Mouse (Mus musculus): ENCODE results near the gene Gm49361. TPM values are rescaled to one million over a fixed set of nuclear protein-coding genes. Genes with fewer than 3 reads are reported as not detected.

The Gm49361 gene
- total and polyA plus RNA-seq, 2 experiments from 2014 or later = not detected

GRCm38 (mm10) chr14:57772157-57772815, 26.4 kb upstream of the Gm49361 start:
- no peak overlapping the region for H3K4me2 ChIP-seq (ENCODE audit: low read depth, low read length)
- DNase-seq (ENCODE audit: low spot score) = no peak
- TF ChIP-seq EP300 (IDR thresholded peaks at IDR 0.05; ENCODE audit: low read depth) (no peak), CTCF (IDR thresholded peaks at IDR 0.05; ENCODE audit: low read depth) (no peak)
- ATAC-seq (ENCODE audit: insufficient read depth, low read depth) = no peak
- WGBS = 60% methylated on average over 6 of the region's 6 CpGs
- no peaks in the 10 kb centered on the region for H3K36me3 ChIP-seq (replicated peaks; ENCODE audit: control insufficient read depth, insufficient read depth, low read length)
- no peaks in the 10 kb centered on the region for H3K9me3 ChIP-seq (replicated peaks; ENCODE audit: control insufficient read depth, low read length)
- H3K27ac ChIP-seq (ENCODE audit: low read depth) = no peak overlapping the region
- H3K27me3 ChIP-seq (ENCODE audit: control insufficient read depth, insufficient read depth, low read length) = no peaks in the 10 kb centered on the region
- no peak overlapping the region for H3K9ac ChIP-seq (replicated peaks; ENCODE audit: low read depth, low read length)
- no peak overlapping the region for H3K4me3 ChIP-seq (ENCODE audit: low read depth, low read length)
- no peaks in the 10 kb centered on the region for H3K4me1 ChIP-seq (ENCODE audit: control insufficient read depth, insufficient read depth)

DNA sequence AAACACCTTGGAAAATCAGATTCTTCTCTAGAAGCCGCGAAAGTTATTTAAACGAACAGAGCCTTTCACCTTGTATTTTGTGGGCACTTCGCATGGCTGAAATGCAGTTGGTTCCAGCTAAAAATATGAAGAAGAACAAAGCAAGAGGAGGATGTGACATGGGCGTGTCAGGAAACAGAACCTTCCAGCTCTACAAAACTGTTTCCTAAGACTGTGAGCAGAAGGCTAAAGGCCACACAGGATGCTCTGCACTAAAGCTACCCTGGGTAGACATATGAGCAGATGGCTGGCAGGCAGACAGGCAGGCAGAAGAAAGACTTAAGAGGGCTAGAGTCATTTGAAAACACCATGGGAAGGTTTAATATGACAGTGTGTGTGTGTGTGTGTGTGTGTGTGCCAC, 23.2 kb upstream of the Gm49361 start:
- ATAC-seq (ENCODE audit: insufficient read depth, low read depth) (no peak), DNase-seq (ENCODE audit: low spot score) (no peak)
- TF ChIP-seq CTCF (IDR thresholded peaks at IDR 0.05; ENCODE audit: low read depth) (no peak), EP300 (IDR thresholded peaks at IDR 0.05; ENCODE audit: low read depth) (no peak)
- Histone ChIP-seq H3K9me3 (replicated peaks; ENCODE audit: control insufficient read depth, low read length) (no peaks in the 10 kb centered on the region), H3K9ac (replicated peaks; ENCODE audit: low read depth, low read length) (no peak overlapping the region), H3K27ac (ENCODE audit: low read depth) (no peak overlapping the region), H3K36me3 (replicated peaks; ENCODE audit: control insufficient read depth, insufficient read depth, low read length) (no peaks in the 10 kb centered on the region), H3K4me2 (ENCODE audit: low read depth, low read length) (no peak overlapping the region), H3K27me3 (ENCODE audit: control insufficient read depth, insufficient read depth, low read length) (no peaks in the 10 kb centered on the region), H3K4me3 (ENCODE audit: low read depth, low read length) (no peak overlapping the region), H3K4me1 (ENCODE audit: control insufficient read depth, insufficient read depth) (no peaks in the 10 kb centered on the region)
- WGBS = 84% methylated on average over 5 of the region's 5 CpGs

DNA sequence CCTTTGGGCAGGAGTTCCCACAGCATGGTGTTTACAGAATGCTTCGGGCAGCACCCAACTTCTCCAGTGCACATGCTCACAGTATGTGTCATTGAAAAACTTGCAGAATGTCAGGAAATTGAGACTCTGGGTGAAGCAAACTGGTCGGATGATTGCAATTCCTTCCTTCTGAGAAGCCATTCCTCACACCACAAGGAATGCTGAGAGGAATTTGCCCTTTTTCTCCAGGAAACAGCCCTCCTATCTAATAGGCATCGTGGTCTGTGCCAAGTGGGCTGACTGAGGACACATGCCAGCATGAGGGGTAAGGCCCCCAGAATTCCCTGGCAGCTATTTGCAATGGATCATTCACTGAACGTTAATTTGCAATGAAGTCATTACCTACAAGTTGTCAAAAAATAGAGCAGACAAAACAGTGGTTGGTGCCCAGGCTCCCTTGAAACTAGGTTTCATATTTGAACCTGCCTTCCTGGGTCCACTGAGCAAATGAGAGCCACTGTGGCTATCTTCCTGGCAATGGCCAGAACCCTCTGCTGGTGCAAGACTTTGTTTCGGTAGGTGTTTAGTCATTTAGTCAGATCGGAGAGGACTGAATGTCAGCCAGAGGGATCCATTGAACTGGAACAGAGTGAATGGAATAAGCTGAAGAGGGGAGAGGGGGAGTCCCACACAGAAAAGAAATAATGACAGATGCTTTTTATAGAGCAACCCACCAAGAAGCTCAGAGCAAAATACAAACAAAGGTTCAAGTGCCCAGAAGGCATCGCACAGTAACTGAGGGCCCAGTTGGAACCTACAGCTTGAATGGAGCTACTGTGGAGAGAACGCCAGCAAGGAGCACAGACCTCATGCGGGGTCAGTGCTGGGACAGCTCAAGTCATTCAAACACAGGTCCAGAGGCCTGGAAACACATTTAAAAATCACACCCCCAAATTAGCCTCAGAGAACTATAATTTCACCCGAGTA, 14.8 kb upstream of the Gm49361 start:
- Histone ChIP-seq H3K9me3 (replicated peaks; ENCODE audit: control insufficient read depth, low read length) (no peaks in the 10 kb centered on the region), H3K4me3 (ENCODE audit: low read depth, low read length) (no peak overlapping the region), H3K27ac (ENCODE audit: low read depth) (peak overlapping the region; percentile 34; the same call in 1 of the 2 replicates), H3K4me1 (ENCODE audit: control insufficient read depth, insufficient read depth) (0 out of 2 replicates have a peak, but pooled peaks cover 4% of the 10 kb centered on the region), H3K27me3 (ENCODE audit: control insufficient read depth, insufficient read depth, low read length) (no peaks in the 10 kb centered on the region), H3K36me3 (replicated peaks; ENCODE audit: control insufficient read depth, insufficient read depth, low read length) (no peaks in the 10 kb centered on the region), H3K4me2 (ENCODE audit: low read depth, low read length) (no peak overlapping the region), H3K9ac (replicated peaks; ENCODE audit: low read depth, low read length) (no peak overlapping the region)
- ATAC-seq (ENCODE audit: insufficient read depth, low read depth) (no peak), DNase-seq (ENCODE audit: low spot score) (no peak)
- TF ChIP-seq CTCF (IDR thresholded peaks at IDR 0.05; ENCODE audit: low read depth) (no peak), EP300 (IDR thresholded peaks at IDR 0.05; ENCODE audit: low read depth) (no peak)
- WGBS = 60% methylated on average over 10 of the region's 10 CpGs

DNA sequence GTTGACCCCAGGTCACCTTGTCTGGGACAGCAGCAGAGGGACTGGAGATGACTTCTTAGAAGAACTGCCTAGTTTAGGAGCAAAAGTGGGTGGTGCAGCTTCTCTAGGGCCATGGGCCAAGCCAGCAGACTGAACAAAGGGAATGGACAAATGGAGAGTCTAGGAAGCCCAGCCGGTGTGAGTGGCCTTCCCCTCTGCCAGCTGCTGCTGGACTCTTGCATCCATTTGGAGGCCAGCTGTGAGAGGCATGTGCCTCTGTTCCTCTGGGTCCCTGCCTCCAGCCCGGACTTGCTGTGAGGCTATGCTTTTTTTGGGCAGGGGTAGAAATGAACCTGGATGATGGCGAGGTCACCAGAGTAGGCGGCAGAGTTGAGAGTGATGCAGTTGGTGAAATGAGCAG, 12.3 kb upstream of the Gm49361 start, which contains the start of gene Lats2:
TSS of gene Lats2 (minus strand) at position 152 of the 400 bp plus-strand sequence.
- no peak within 1 kb of the TSS for H3K4me2 ChIP-seq (ENCODE audit: low read depth, low read length)
- DNase-seq (ENCODE audit: low spot score) (no peak), ATAC-seq (ENCODE audit: insufficient read depth, low read depth) (no peak)
- no peaks in the 10 kb centered on the region for H3K36me3 ChIP-seq (replicated peaks; ENCODE audit: control insufficient read depth, insufficient read depth, low read length)
- peaks cover 10% of the 10 kb centered on the region; the same call in 1 of the 2 replicates for H3K4me1 ChIP-seq (ENCODE audit: control insufficient read depth, insufficient read depth)
- H3K9me3 ChIP-seq (replicated peaks; ENCODE audit: control insufficient read depth, low read length) = no peaks in the 10 kb centered on the region
- H3K27ac ChIP-seq (ENCODE audit: low read depth) = no peak within 1 kb of the TSS
- H3K27me3 ChIP-seq (ENCODE audit: control insufficient read depth, insufficient read depth, low read length) = no peaks in the 10 kb centered on the region
- TF ChIP-seq EP300 (IDR thresholded peaks at IDR 0.05; ENCODE audit: low read depth) = no peak
- no peak for TF ChIP-seq CTCF (IDR thresholded peaks at IDR 0.05; ENCODE audit: low read depth)
- H3K9ac ChIP-seq (replicated peaks; ENCODE audit: low read depth, low read length) = no peak within 1 kb of the TSS
- 71% methylated on average over 4 of the region's 4 CpGs for WGBS
- no peak within 1 kb of the TSS for H3K4me3 ChIP-seq (ENCODE audit: low read depth, low read length)

DNA sequence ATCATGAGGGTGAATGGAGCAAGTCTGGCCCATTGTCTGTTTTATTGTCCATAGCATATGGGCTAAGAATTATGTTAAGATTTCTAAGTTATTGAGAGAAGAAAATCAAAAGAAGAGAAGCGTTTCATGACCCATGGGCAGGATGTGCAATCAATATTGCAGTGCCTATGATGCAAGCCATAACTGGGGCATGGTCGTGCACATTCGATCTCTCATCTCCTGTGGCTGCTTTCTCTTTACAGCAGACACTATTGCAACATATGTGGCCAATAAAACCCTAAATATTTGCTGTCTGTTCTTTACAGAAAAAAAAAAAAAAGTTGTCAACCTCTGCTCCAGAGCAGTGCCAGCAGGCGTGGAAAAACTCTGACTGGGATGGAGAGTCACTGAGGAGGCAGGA, 10.2 kb upstream of the Gm49361 start:
- Histone ChIP-seq H3K27ac (ENCODE audit: low read depth) (no peak overlapping the region), H3K4me2 (ENCODE audit: low read depth, low read length) (no peak overlapping the region), H3K9me3 (replicated peaks; ENCODE audit: control insufficient read depth, low read length) (no peaks in the 10 kb centered on the region), H3K9ac (replicated peaks; ENCODE audit: low read depth, low read length) (no peak overlapping the region), H3K4me3 (ENCODE audit: low read depth, low read length) (no peak overlapping the region), H3K27me3 (ENCODE audit: control insufficient read depth, insufficient read depth, low read length) (no peaks in the 10 kb centered on the region), H3K4me1 (ENCODE audit: control insufficient read depth, insufficient read depth) (peaks cover 17% of the 10 kb centered on the region; the same call in 1 of the 2 replicates), H3K36me3 (replicated peaks; ENCODE audit: control insufficient read depth, insufficient read depth, low read length) (no peaks in the 10 kb centered on the region)
- DNase-seq (ENCODE audit: low spot score) = no peak
- TF ChIP-seq EP300 (IDR thresholded peaks at IDR 0.05; ENCODE audit: low read depth) = no peak
- no peak for TF ChIP-seq CTCF (IDR thresholded peaks at IDR 0.05; ENCODE audit: low read depth)
- 91% methylated on average over 4 of the region's 4 CpGs for WGBS
- no peak for ATAC-seq (ENCODE audit: insufficient read depth, low read depth)
